Mouse (Mus musculus) stomach, postnatal 0 days (tissue): ENCODE data around the gene 0610012G03Rik.

Source experiments
- CTCF ChIP-seq: IDR thresholded peaks from 2 replicates; pipeline ENCODE4 v1.5.1; 2016; ENCODE audit warnings: antibody characterized with exemption, low read depth, mild to moderate bottlenecking, moderate library complexity
- EP300 ChIP-seq: optimal IDR thresholded peaks from 2 replicates; pipeline ENCODE3; 2016; ENCODE audit warnings: antibody characterized with exemption

GRCm38 (mm10) chr16:31943980-31944379 lies 4.3 kb downstream of the 0610012G03Rik start:
- TF ChIP-seq EP300 (no peak), CTCF (peak; percentile 84)
